Mouse (Mus musculus): ENCODE results near the gene Fam207a.

DNA sequence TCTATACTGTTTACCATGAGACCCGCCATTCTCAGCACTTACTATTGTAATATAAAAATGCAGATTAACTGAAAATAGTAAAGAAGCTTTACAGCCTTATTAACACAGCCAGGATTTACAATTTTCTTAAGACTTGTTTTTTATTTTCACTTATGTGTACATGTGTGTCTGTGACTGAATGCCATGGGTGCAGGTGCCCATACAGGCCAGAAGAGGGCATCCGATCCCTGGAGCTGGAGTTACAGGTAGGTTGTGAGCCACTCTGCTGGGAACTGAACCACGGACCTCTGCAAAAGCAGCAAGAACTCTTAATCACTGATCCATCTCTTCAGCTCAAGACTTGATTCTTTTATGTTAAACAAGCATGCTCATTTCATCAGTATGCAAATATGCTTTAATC lies 22.7 kb downstream of the Fam207a start:
- TF ChIP-seq CTCF (IDR thresholded peaks at IDR 0.05; ENCODE audit: low read depth, low read length) (no peak), TAL1 (conservative IDR thresholded peaks at IDR 0.05; ENCODE audit: low read depth, low read length) (no peak), GATA1 (IDR thresholded peaks at IDR 0.05; ENCODE audit: borderline replicate concordance, low read length) (no peak), POLR2AphosphoS5 (IDR thresholded peaks at IDR 0.05; ENCODE audit: insufficient replicate concordance, low read depth, low read length) (no peak)
